8 mouse cellular contexts compared by ENCODE assay signal in genomic region chr10:7391561-7391934, GRCm38 (mm10).
DNase-seq lines count a peak whose midpoint lies in the region; ATAC-seq and TF ChIP-seq lines count a peak whose summit lies in the region.

No protein-coding gene starts in this region.

- intact Hi-C loops in left cerebral cortex, postnatal 25 days (cut with DNase I) = no loop called here

- peaks cover 29% of the 10 kb centered on the region for H3K27me3 ChIP-seq in lung, embryonic 14.5 days (ENCODE audit: insufficient read depth, low read length)
- H3K27me3 ChIP-seq in embryonic facial prominence, embryonic 10.5 days (replicated peaks; ENCODE audit: low read depth, poor library complexity, severe bottlenecking) = peaks cover 52% of the 10 kb centered on the region
- H3K27me3 ChIP-seq in hindbrain, embryonic 12.5 days = peaks cover 47% of the 10 kb centered on the region
- peaks cover 38% of the 10 kb centered on the region for H3K27me3 ChIP-seq in liver, postnatal 0 days (ENCODE audit: insufficient read depth, low read length)

- TF ChIP-seq EP300 in liver, postnatal 0 days (IDR thresholded peaks at IDR 0.05; ENCODE audit: low read depth) = no peak

- DNase-seq in lung, embryonic 14.5 days = peak; percentile 19
- DNase-seq in lung, postnatal 25 days (ENCODE audit: low spot score) = no peak
- DNase-seq in embryonic facial prominence, embryonic 10.5 days (ENCODE audit: low spot score) = no peak
- DNase-seq in liver, postnatal 0 days = peak; percentile 18
- no peak for DNase-seq in c-Kit-positive CD71-positive TER-119-positive erythroid progenitor cells, embryonic 14.5 days (ENCODE audit: low spot score)
- no peak for DNase-seq in left cerebral cortex, postnatal 25 days (ENCODE audit: low spot score in 2 of 2)
- no peak for DNase-seq in lung, postnatal 4 days

- under 1% methylated on average over 16 of the region's 20 CpGs for WGBS in lung, embryonic 14.5 days
- WGBS in embryonic facial prominence, embryonic 10.5 days = under 1% methylated on average over 20 of the region's 20 CpGs
- WGBS in hindbrain, embryonic 12.5 days = 1% methylated on average over 19 of the region's 20 CpGs
- WGBS in liver, postnatal 0 days (ENCODE audit: insufficient replicate concordance) = under 1% methylated on average over 19 of the region's 20 CpGs

- TF ChIP-seq CTCF in lung, embryonic 14.5 days (IDR thresholded peaks at IDR 0.05; ENCODE audit: low read depth) = no peak
- TF ChIP-seq CTCF in liver, postnatal 0 days (IDR thresholded peaks at IDR 0.05; ENCODE audit: low read depth) = no peak

- peak overlapping the region; percentile 36 for H3K9ac ChIP-seq in lung, embryonic 14.5 days
- peak overlapping the region; percentile 50; the same call in 1 of the 2 replicates for H3K9ac ChIP-seq in hindbrain, embryonic 12.5 days
- H3K9ac ChIP-seq in liver, postnatal 0 days (replicated peaks) = peak overlapping the region; percentile 30; the same call in 1 of the 2 replicates

- ATAC-seq in lung, embryonic 14.5 days (ENCODE audit: insufficient read depth) = peak; percentile 29; the same call in 1 of the 2 replicates
- peak; percentile 39; the same call in 1 of the 2 replicates for ATAC-seq in hindbrain, embryonic 12.5 days (ENCODE audit: low FRiP score)
- ATAC-seq in liver, postnatal 0 days = no peak

- peak overlapping the region; percentile 55 for H3K4me3 ChIP-seq in lung, embryonic 14.5 days (ENCODE audit: low read depth, low read length)
- H3K4me3 ChIP-seq in embryonic facial prominence, embryonic 10.5 days = peak overlapping the region; percentile 72
- peak overlapping the region; percentile 55 for H3K4me3 ChIP-seq in hindbrain, embryonic 12.5 days
- H3K4me3 ChIP-seq in liver, postnatal 0 days (ENCODE audit: low read depth, low read length) = peak overlapping the region; percentile 59

- H3K4me1 ChIP-seq in lung, embryonic 14.5 days (ENCODE audit: insufficient read depth) = peaks cover 4% of the 10 kb centered on the region; the same call in 1 of the 2 replicates
- H3K4me1 ChIP-seq in embryonic facial prominence, embryonic 10.5 days = peaks cover 26% of the 10 kb centered on the region
- H3K4me1 ChIP-seq in hindbrain, embryonic 12.5 days = peaks cover 22% of the 10 kb centered on the region
- peaks cover 8% of the 10 kb centered on the region; the same call in 1 of the 2 replicates for H3K4me1 ChIP-seq in liver, postnatal 0 days (ENCODE audit: insufficient read depth)

- no peaks in the 10 kb centered on the region for H3K36me3 ChIP-seq in lung, embryonic 14.5 days (ENCODE audit: insufficient read depth)
- no peaks in the 10 kb centered on the region for H3K36me3 ChIP-seq in embryonic facial prominence, embryonic 10.5 days (replicated peaks)
- no peaks in the 10 kb centered on the region for H3K36me3 ChIP-seq in hindbrain, embryonic 12.5 days
- no peaks in the 10 kb centered on the region for H3K36me3 ChIP-seq in liver, postnatal 0 days (replicated peaks; ENCODE audit: insufficient read depth, low read length)

- H3K9me3 ChIP-seq in lung, embryonic 14.5 days (ENCODE audit: low read depth, low read length) = no peaks in the 10 kb centered on the region
- H3K9me3 ChIP-seq in embryonic facial prominence, embryonic 10.5 days = peaks cover 4% of the 10 kb centered on the region; the same call in 1 of the 2 replicates
- no peaks in the 10 kb centered on the region for H3K9me3 ChIP-seq in hindbrain, embryonic 12.5 days (replicated peaks)
- H3K9me3 ChIP-seq in liver, postnatal 0 days (ENCODE audit: low read length) = no peaks in the 10 kb centered on the region

- H3K4me2 ChIP-seq in lung, embryonic 14.5 days = peak overlapping the region; percentile 99
- peak overlapping the region; percentile 99 for H3K4me2 ChIP-seq in hindbrain, embryonic 12.5 days (replicated peaks)
- peak overlapping the region; percentile 90 for H3K4me2 ChIP-seq in liver, postnatal 0 days (ENCODE audit: low read depth, low read length)

- H3K27ac ChIP-seq in lung, embryonic 14.5 days (ENCODE audit: low read depth) = no peak overlapping the region
- no peak overlapping the region; the same call in 1 of the 2 replicates for H3K27ac ChIP-seq in embryonic facial prominence, embryonic 10.5 days (replicated peaks)
- no peak overlapping the region for H3K27ac ChIP-seq in hindbrain, embryonic 12.5 days
- H3K27ac ChIP-seq in liver, postnatal 0 days (ENCODE audit: low read depth) = no peak overlapping the region

Comparison
In these comparisons a context has a peak if more than half of its experiments do, and no peak if none do; other contexts are left out.
1. DNase-seq: peak in lung, embryonic 14.5 days (single experiment) and liver, postnatal 0 days (single experiment); none in lung, postnatal 25 days (single experiment), embryonic facial prominence, embryonic 10.5 days (single experiment), c-Kit-positive CD71-positive TER-119-positive erythroid progenitor cells, embryonic 14.5 days (single experiment), left cerebral cortex, postnatal 25 days (0 of 2) and lung, postnatal 4 days (0 of 2).
2. Peak in every context shown above with its lines, with median percentiles within 50 percentile points of each other: H3K4me2 ChIP-seq, H3K4me3 ChIP-seq and H3K9ac ChIP-seq.